Mouse (Mus musculus) limb, embryonic 10.5 days (tissue): ENCODE data around the gene Gm10203. TPM values are rescaled to one million over a fixed set of nuclear protein-coding genes. Genes with fewer than 3 reads are reported as not detected.
A peak's percentile ranks its signal among the peaks of the same experiment; 100 is the strongest.
"Not testable (repeated sequence)": the region's sequence is repeated elsewhere in the genome, so short reads cannot be mapped to it uniquely, and the experiment has no call there.

Experiments used
- DNase-seq: peaks from one replicate; pipeline ENCODE4 v3.0.0-alpha.2; 2017; ENCODE audit warnings: low spot score
- H3K27ac ChIP-seq: fragments of 300-500 bp; sonication (generic); 2 replicates; pipeline ENCODE4 v1.5.1; 2016; ENCODE audit warnings: mild to moderate bottlenecking
- H3K27me3 ChIP-seq: fragments of 300-500 bp; sonication (generic); 2 replicates; pipeline ENCODE4 v1.6.1; 2016; ENCODE audit warnings: low read depth, mild to moderate bottlenecking; ENCODE audit not compliant: poor library complexity, severe bottlenecking
- H3K36me3 ChIP-seq: fragments of 300-500 bp; sonication (generic); 2 replicates; pipeline ENCODE4 v1.6.1; 2016; ENCODE audit warnings: mild to moderate bottlenecking, moderate library complexity
- H3K4me1 ChIP-seq: fragments of 300-500 bp; sonication (generic); 2 replicates; pipeline ENCODE4 v1.6.1; 2016
- H3K4me3 ChIP-seq: fragments of 300-500 bp; sonication (generic); 2 replicates; pipeline ENCODE4 v1.5.1; 2016; ENCODE audit warnings: mild to moderate bottlenecking, moderate library complexity
- H3K9me3 ChIP-seq: fragments of 300-500 bp; sonication (generic); replicated peaks from 2 replicates; pipeline ENCODE4 v1.6.1; 2016; ENCODE audit warnings: mild to moderate bottlenecking
- WGBS: fragments of 180-500 bp; shearing (Covaris S2); methylation state at CpG from one replicate; pipeline ENCODE4 v1.1.7; 2016; 5-methylcytosine and 5-hydroxymethylcytosine counted together
- polyA plus RNA-seq: library from polyadenylated mRNA; unstranded; fragments of >200 nt; fragmentation: Nextera tagmentation; extraction: Ambion mirVana; gene quantifications from 2 replicates; pipeline ENCODE4 v1.2.1, GENCODE M21; 2016

Gene Gm10203
- polyA plus RNA-seq, 1 experiment from 2014 or later: not detected

DNA sequence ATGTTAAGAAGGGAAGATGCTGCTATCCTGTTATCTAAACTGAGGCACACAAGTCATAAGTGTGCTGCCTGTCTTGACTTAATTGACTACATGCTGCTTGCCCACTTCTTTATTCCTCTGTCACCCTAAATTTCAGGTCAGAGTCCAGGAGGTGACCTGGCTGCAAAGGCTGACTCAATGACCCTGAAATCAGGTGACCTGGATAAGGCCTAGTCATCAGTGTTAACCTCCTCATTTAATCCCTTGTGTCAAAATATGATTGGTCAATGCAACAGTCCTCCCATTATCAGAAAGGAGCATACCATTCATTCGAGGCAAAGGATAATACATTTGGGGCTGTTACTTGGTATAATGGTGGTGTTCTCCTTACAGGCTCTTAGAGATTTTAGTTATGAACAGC lies 9.5 kb downstream of the Gm10203 start, which contains the start of gene Etfbkmt:
Gene Etfbkmt (plus strand): TSS at position 379 of the 400 bp plus-strand sequence.
- no peak within 1 kb of the TSS for H3K4me3 ChIP-seq
- H3K27me3 ChIP-seq: no peaks in the 10 kb centered on the region
- H3K36me3 ChIP-seq: peaks cover 14% of the 10 kb centered on the region
- no peaks in the 10 kb centered on the region for H3K9me3 ChIP-seq
- DNase-seq: no peak
- H3K27ac ChIP-seq: no peak within 1 kb of the TSS
- H3K4me1 ChIP-seq: peaks cover 14% of the 10 kb centered on the region
- WGBS: 88% methylated on average over 1 of the region's 1 CpGs

DNA sequence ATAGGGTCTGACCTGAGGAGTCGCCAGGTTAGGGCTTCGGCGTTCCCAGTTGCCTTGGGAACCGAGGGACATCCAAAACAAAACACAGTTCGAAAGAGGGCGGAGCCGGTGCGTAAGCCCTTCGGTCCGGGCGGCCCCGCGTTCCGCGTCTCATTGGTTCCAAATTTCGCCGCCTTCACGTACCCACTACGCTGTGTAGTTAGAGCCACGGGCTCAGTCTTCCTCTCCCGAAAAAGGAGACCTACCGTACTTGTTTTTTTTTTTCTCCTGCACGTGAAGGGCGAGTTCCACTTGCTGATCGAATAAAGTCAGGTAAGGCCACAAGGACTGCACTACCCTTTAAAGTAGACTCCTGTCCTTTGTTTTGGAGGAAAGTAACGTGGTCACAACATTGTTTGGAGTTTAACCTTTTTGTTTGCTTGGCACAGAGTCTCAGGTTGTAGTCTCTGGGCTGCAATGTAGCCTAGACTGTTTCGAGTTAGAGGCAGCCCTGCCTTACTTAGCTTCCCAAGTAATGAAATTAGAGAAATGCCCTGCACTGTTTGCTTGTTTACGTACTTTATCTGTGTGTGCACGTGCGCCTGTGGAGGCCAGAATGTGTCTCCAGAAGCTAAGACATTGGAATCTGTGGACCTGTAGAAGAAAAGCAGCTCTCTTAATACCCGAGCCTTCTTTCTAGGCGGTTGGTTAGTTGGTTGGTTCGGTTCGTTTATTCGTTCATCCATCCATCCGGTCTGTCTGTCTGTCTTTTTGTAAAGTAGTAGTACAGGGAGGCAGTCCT lies 11.6 kb downstream of the Gm10203 start:
- H3K27ac ChIP-seq: peak overlapping the region; percentile 89
- no peaks in the 10 kb centered on the region for H3K9me3 ChIP-seq
- no peaks in the 10 kb centered on the region for H3K27me3 ChIP-seq
- peak overlapping the region; percentile 61 for H3K4me3 ChIP-seq
- H3K36me3 ChIP-seq: peaks cover 30% of the 10 kb centered on the region
- WGBS: 10% methylated on average over 36 of the region's 36 CpGs
- H3K4me1 ChIP-seq: peaks cover 8% of the 10 kb centered on the region
- DNase-seq: peak; percentile 91

GRCm38 (mm10) chr6:149145143-149145542 lies 15.2 kb downstream of the Gm10203 start:
- Histone ChIP-seq H3K4me1 (peaks cover 8% of the 10 kb centered on the region), H3K36me3 (peaks cover 47% of the 10 kb centered on the region), H3K27ac (no peak overlapping the region), H3K4me3 (no peak overlapping the region), H3K27me3 (no peaks in the 10 kb centered on the region), H3K9me3 (no peaks in the 10 kb centered on the region)
- 98% methylated on average over 1 of the region's 1 CpGs for WGBS
- no peak for DNase-seq

DNA sequence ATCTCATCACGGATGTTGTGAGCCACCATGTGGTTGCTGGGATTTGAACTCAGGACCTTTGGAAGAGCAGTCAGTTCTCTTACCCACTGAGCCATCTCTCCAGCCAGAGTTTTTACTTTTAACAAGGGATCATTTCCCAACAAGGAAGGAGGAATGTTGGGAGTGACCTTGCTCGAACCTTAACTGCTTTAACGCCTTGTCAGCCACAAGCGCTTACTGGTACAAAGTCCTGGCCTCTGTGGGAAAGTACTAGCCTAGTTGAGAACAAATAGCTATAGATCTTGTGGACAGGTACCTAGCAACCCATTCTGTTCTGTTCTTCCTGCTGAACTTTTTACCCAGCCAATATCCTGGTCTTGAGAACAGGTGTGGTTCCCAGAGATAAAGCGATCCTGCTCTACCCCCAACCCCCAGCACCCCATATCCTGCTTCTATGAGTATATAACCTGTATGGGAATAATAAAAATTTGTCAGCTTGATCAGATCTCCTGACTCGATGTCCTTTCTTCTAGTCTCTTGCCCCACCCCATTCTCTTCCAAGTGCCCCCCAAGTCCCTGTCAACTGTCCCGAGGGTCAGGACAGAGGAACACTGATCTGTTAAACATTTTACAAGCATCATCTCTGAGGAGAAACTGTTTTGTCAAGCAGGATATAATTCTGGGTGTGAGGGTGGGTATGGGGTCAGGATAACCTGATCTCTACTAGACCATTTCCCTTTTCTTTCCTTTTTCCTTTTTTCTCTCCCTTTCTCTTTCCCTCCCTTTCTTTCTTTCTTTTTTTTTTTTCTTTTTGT lies 18.7 kb downstream of the Gm10203 start:
- H3K4me1 ChIP-seq: peaks cover 2% of the 10 kb centered on the region; the same call in 1 of the 2 replicates
- peaks cover 57% of the 10 kb centered on the region for H3K36me3 ChIP-seq
- H3K27ac ChIP-seq: no peak overlapping the region
- DNase-seq: no peak
- WGBS: 79% methylated on average over 7 of the region's 7 CpGs
- no peaks in the 10 kb centered on the region for H3K27me3 ChIP-seq
- no peak overlapping the region for H3K4me3 ChIP-seq
- no peaks in the 10 kb centered on the region for H3K9me3 ChIP-seq

GRCm38 (mm10) chr6:149152119-149152518 lies 22.1 kb downstream of the Gm10203 start:
- Histone ChIP-seq H3K4me1 (peaks cover 16% of the 10 kb centered on the region), H3K27ac (no peak overlapping the region), H3K4me3 (no peak overlapping the region), H3K36me3 (peaks cover 46% of the 10 kb centered on the region), H3K9me3 (no peaks in the 10 kb centered on the region), H3K27me3 (no peaks in the 10 kb centered on the region)
- WGBS: 94% methylated on average over 2 of the region's 2 CpGs
- no peak for DNase-seq

GRCm38 (mm10) chr6:149153473-149154115 lies 23.6 kb downstream of the Gm10203 start:
- Histone ChIP-seq H3K27ac (no peak overlapping the region), H3K36me3 (peaks cover 54% of the 10 kb centered on the region), H3K27me3 (no peaks in the 10 kb centered on the region), H3K9me3 (no peaks in the 10 kb centered on the region), H3K4me1 (peaks cover 16% of the 10 kb centered on the region), H3K4me3 (no peak overlapping the region)
- WGBS: 35% methylated on average over 6 of the region's 6 CpGs
- no peak for DNase-seq

- 0 out of 2 replicates have a peak overlapping the region, but pooled peaks have one; percentile 15 for H3K27ac ChIP-seq
- H3K36me3 ChIP-seq: peaks cover 56% of the 10 kb centered on the region
- H3K9me3 ChIP-seq: no peaks in the 10 kb centered on the region
- DNase-seq: no peak
- 13% methylated on average over 8 of the region's 8 CpGs for WGBS
- no peaks in the 10 kb centered on the region for H3K27me3 ChIP-seq
- H3K4me1 ChIP-seq: peaks cover 16% of the 10 kb centered on the region
- H3K4me3 ChIP-seq: no peak overlapping the region
Observed at GRCm38 (mm10) chr6:149154116-149155030, 24.4 kb downstream of the Gm10203 start.

DNA sequence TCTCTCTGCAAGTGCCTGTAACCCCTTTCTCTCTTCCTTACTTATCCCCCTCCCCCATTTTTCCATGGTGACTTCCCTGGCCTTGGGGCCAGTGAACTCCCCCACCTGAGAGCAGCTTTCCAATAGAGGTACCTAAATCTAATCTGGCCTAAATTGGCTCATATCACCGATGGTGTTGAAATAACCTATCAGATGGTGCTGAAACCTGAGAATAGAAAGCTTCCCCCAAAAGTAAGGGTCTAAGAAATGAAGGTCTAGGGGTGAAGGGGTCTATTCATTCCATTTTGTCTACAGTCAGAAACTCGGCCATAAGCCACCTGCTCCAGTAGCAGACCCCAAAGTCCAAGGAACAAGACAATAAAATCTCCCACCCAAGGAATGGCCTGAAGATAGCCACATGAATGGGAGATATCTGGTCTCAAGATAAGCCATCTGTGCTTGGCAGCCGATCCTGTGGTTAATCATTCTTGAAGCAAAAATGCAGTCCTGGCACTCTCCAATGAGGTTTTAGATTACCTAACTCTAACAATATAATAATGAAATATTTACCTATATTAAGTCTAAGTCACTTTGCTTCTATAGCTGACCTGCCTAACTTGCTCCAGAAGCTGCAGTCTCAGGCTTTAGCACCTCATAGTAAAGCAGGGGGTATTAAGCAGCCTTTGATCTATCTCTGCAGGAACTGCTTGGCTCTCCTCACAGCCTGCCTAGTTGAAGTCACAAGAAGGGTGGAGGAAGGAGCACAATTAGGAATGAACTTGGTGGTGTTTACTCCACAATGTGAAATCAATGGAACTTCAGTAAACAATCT lies 25.3 kb downstream of the Gm10203 start:
- Histone ChIP-seq H3K27ac (0 out of 2 replicates have a peak overlapping the region, but pooled peaks have one; percentile 15), H3K36me3 (peaks cover 59% of the 10 kb centered on the region), H3K9me3 (no peaks in the 10 kb centered on the region), H3K4me3 (no peak overlapping the region), H3K27me3 (no peaks in the 10 kb centered on the region), H3K4me1 (peaks cover 16% of the 10 kb centered on the region)
- DNase-seq: no peak
- 57% methylated on average over 3 of the region's 3 CpGs for whole genome bisulfite sequencing

DNA sequence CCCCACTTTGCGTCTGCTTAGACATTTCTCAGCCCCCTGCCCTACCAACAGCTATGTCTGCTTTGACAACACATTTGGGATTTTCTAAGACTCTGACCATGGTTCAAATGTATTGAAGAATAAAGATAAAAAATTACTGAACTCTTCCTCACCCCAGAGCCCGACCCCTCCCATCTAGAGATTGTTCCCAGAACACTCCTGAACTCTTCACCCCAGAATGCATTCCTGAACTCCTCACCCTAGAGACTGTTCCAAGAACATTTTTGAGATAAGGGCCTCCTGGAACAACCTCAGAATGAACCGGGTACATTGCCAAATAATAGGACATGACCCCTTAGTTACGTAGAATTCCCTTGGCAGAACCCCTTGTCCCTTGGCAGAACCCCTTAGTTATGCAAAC lies 37.1 kb downstream of the Gm10203 start:
- 86% methylated on average over 4 of the region's 4 CpGs for WGBS
- not testable (repeated sequence) for H3K4me3 ChIP-seq, H3K27me3 ChIP-seq, H3K9me3 ChIP-seq, H3K27ac ChIP-seq, DNase-seq, H3K4me1 ChIP-seq
- H3K36me3 ChIP-seq: peaks cover 80% of the 10 kb centered on the region

GRCm38 (mm10) chr6:149167672-149168071 lies 37.7 kb downstream of the Gm10203 start:
- no peak for DNase-seq
- no peaks in the 10 kb centered on the region for H3K4me1 ChIP-seq
- H3K36me3 ChIP-seq: peaks cover 73% of the 10 kb centered on the region
- no peaks in the 10 kb centered on the region for H3K27me3 ChIP-seq
- H3K27ac ChIP-seq: no peak overlapping the region
- WGBS: 90% methylated on average over 1 of the region's 1 CpGs
- no peak overlapping the region for H3K4me3 ChIP-seq
- H3K9me3 ChIP-seq: no peaks in the 10 kb centered on the region

DNA sequence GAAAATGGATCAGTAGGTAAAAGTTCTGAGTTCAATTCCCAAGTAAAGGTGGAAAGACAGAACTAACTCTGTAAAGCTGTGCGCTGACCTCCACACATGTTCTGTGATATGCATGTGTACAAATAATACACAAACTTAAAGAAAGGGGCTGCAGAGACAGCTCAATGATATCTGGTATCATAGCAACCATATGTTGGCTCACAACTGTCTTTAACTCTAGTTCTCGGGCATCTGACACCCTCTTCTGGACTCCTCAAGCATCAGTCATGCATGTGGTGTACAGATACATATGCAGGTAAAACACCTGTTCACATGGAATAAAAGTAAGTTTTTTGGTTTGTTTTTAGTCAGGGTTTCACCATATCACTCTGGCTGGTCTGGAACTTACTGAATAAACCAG lies 38.5 kb downstream of the Gm10203 start:
- Histone ChIP-seq H3K9me3 (no peaks in the 10 kb centered on the region), H3K36me3 (peaks cover 71% of the 10 kb centered on the region), H3K4me3 (no peak overlapping the region), H3K4me1 (no peaks in the 10 kb centered on the region), H3K27ac (no peak overlapping the region), H3K27me3 (no peaks in the 10 kb centered on the region)
- DNase-seq: no peak
- 92% methylated on average over 2 of the region's 2 CpGs for WGBS
